Mouse (Mus musculus) right cerebral cortex, postnatal 10 days (tissue): ENCODE measurements around the gene Esp4.
"Not testable (repeated sequence)": the region's sequence is repeated elsewhere in the genome, so short reads cannot be mapped to it uniquely, and the experiment has no call there.

ENCODE experiments used
- DNase-seq, 2 experiments: peaks; one replicate each; pipeline ENCODE4 v3.0.0; 2021; ENCODE audit warnings: low spot score in 2 of 2

The Esp4 gene

DNA sequence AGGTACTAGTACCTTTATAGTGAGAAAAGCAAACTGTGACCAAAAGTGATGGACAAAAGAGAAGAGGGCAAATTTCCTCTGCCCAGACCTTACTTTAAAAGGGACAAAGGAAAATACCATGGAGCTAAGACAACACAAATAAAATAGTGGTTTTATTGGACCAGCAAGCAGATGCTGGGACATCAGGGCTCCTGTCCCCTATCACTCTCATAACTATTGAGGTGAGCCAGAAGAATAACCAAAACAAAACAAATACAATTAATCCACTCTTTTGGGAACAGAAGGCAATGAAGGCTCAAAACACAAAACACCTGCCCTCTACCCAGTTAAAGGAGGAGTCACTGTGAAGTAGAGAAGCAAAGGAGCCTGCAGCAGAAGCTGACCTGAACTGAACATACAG, at the start of gene Esp4:
TSS of gene Esp4 (plus strand) at position 301 of the 400 bp plus-strand sequence.
- no peak for DNase-seq

GRCm38 (mm10) chr17:40553470-40553869, 44.9 kb upstream of the Esp4 start:
- DNase-seq, result no peak

DNA sequence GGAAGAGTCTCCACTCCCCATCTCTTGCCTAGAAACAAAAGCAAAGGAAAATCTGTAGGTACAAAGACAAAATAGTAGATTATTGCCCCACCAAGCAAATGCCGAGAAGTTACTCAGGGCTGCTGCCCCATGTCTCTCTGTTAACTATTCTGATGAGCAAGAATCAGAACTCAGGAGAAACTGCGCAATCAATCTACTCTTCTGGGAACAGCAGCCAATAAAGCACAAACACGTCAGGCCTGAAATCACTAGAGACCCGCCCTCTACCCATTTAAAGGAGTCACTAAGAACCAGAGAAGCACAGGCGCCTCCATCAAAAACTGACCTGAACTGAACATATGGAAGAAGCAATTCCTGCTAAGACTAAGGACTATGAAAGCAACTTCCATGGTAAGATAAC, 37.2 kb upstream of the Esp4 start, which contains the start of gene Esp6:
TSS of gene Esp6 (plus strand) at position 301 of the 400 bp plus-strand sequence.
- no peak for DNase-seq

DNA sequence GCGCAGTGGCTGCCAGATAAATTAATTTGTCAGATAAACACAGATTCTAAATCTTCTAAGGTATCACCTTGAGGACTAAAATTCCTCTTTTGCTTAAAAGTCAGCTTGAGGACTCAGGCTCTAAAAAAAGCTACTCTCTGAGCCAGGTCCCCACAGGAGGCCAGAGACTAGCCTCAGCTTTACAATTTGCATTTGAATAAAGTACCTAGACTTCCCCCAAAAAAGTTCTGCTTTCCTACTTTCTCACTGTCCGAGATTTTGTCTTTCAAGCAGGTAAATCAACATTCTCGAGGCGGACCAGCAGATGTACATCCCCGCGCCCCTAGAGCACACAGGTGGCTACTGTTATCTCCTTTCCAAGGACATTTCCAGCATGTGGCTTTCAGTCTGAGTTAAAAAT, 14.5 kb upstream of the Esp4 start:
- DNase-seq, result not testable (repeated sequence)

GRCm38 (mm10) chr17:40591297-40591696, 7.1 kb upstream of the Esp4 start:
- DNase-seq, result no peak

DNA sequence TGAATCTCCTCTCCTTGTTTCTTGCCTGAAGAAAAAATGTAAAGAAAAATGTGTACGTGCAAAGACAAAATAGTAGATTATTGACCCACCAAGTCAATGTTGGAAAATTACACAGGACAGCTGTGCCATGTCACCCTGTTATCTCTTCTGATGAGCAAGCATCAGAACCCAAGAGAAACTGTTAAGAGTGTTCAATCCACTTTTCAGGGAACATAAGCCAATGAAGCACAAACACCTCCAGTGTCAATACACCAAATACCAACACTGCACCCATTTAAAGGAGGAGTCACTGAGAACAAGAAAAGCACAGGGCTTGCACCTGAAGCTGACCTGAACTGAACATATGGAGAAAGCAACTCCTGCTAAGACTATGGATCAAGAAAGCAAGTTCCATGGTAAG, 33.4 kb downstream of the Esp4 start, which contains the start of gene Esp3:
TSS of gene Esp3 (plus strand) at position 301 of the 400 bp plus-strand sequence.
- not testable (repeated sequence) for DNase-seq
